Mouse (Mus musculus) adrenal gland, adult 8-10 months (tissue): ENCODE data around the gene Ntrk3. TPM values are rescaled to one million over a fixed set of nuclear protein-coding genes. Genes with fewer than 3 reads are reported as not detected.

Experiments
- DNase-seq: peaks from one replicate; pipeline ENCODE4 v3.0.0; 2022
- total RNA-seq, 4 experiments: library from RNA; stranded (reverse); gene quantifications; 2 replicates each; pipeline ENCODE4 v1.2.4; 2022

Gene Ntrk3
- total RNA-seq, 4 experiments from 2014 or later: 19.0 to 28.6 (median 26.5) TPM

GRCm38 (mm10) chr7:78440476-78440875 is 297.3 kb downstream of the Ntrk3 start:
- DNase-seq: no peak

DNA sequence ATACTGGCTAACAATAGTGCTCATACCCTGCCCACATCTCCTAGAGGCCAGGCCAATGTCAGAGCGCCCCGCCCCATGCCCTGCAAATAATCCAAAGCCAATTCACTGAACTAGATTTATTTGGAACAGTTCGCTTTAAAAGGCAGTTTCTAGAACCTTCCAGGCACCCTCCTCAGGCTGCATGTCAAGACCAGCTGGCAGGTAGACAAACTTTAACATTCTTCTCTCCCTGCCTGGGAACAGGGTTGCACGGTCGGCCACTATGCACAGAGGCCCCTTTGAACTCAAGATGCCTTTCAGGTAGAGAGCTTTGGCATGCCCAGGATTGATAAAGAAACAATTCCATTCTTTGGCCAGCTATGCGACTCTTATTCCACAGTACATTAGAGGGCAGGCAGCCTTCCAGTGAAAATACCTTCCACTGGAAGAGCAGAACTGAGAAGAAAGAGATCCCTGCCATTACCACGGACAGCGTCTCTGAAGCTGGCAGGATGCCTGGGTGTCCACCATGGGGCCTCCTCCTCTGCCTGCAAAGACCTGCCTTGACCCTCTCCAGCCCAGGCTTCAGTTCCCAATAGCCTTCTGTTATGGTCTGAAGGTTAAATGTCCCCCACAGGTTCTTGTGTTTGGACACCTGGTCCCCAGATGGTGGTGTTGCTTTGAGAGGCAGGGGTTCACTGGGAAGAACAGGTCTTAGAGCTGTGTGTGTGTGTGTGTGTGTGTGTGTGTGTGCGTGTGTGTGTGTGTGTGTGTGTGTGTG is 298.3 kb downstream of the Ntrk3 start:
- no peak for DNase-seq

DNA sequence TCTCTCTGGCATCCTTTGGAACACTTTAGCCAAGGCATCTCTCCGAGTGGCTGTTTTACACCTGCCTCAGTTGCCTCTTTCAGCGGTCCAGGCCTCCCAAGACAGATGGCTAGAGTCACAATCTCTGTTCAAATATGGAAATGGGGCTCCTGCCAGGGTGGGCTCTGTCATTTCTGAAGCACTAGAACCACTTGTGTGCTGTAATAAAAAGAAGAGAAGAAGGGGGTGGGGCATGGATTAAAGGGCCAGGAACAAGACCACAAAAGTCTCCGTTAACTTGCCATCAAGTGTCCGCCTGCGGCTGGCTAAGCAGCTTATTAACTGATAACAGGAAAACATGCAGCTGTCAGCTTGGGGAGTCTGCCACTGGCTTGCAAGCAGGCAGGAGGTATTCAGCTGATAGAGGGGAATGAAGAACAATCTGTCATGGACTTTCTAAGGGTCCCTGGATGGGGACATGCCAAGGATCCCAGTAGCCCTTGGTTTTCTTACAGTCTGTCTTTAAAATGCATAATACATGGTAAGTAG is 304.1 kb downstream of the Ntrk3 start:
- DNase-seq: no peak

DNA sequence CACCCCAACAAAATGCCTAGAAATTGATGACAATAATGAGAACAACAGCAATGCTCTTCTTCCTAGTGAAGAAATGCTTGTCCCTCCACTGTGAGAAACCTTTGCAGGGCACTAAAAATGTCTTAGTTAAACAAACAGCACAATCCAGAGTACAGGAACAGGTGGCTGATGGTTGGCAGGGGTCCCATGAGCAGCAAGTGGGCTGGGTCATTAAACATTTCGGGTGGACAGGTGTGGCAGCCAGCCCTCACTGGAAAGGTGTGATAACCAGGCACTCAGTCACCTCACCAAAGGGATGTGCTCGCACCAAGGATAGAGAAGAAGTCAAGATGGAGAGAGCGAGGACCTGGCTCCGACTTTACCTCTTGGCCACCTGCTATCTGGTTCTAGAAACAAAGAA is 306.2 kb downstream of the Ntrk3 start:
- DNase-seq: no peak

DNA sequence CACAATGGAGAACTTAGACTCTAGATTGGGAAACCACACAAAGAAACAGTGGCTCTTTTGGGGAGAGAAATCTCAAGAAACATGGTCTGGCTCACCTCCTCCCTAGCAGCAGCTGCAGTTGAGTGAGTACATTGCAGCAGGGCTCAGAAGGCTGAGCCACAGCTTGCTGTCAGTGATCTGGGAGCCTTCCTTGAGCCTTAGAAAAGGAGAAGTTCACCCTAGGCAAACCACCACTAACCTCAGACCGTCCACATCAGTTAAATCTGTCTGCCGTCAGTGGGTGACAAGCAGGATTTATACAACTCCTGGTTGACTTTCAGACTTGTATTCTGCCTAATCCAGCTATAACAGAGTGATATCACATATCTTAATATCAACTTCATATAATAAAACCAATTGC is 325.6 kb downstream of the Ntrk3 start:
- no peak for DNase-seq

DNA sequence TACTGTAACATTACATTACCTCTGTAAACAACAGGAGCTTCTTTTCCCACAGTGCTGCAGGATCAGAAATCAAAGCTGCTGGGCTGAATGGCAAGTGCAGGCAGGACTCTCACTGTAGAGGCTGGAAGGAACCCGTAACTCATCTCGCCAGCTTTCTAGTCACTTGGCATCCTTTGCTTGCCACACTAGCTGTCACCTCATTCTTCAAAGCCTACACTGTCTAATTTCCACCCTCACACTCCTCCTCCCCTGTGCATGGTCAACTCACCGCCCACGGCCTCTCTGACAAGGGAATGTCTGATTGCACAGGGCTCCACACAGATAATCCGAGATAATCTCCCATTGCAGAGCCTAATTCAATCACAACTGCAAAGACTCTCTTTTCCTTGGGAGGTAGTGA is 327.8 kb downstream of the Ntrk3 start:
- no peak for DNase-seq

DNA sequence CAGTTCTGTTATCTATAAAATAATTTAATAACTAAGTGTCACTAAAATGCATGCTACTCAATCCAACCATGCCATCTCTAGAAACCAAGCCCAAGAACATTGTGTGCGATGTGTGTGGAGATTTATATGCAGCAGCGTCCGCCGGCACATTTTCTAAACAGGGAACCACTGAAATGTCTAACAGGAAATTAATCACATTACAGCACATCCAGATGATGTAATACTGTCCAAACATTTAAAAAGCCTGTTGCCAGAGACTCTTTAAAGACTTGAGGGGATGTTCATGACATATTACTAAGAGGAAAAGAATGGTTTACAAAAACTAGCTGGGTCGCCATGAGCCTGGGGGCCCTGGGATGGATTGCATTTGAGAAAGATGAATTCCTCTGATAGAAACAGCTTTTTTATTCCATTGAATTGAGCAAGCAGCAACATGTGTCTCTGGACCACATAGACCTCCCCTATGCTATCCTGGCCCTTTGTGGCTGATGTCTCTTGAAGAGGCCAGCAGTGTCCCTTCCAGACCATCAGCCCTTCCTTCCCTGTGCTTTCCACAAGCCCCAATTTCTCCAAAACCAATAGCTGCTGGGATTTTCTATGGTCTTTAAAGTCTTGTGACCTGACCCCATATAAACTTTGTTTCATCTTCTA is 331.0 kb downstream of the Ntrk3 start:
- DNase-seq: no peak

- DNase-seq: no peak
Observed at GRCm38 (mm10) chr7:78404481-78404880, 333.3 kb downstream of the Ntrk3 start.

DNA sequence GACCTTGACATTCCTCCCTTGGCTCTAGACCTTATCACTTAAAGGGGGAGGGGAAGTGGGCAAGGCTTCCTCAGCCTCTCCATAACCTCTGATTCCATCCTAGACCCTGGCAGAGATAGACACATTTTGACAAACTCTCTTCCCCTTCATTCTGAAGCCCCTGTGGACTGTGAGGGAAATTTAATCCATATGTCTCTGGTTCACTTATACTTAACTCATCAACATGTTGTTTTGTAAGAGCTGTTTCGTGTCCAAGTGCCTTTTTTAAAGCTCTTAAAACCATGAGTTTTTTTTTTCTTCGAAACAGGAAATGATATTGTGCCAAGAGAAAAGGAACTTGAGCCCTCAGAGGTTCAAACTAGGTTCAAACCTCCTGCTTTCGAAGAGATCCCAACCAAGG is 335.3 kb downstream of the Ntrk3 start:
- DNase-seq: no peak

DNA sequence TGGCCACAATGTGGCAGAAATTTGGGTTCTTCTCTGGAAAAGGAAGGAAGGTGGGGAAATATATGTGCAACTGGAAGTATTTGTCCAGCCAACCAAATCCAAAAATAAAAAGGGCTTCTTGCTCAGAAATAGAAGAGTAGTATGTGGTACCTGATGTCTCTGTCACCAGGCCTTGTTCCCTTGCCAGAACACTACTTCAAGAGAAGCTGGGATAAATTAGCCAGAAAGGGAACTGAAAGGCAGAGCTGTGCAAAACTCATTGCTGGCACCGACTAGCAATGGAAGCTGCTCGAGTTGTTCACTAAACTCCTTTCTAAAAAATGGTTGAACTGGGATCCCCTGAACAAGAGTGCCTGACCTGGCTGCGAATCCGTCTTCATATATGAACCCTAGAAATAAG is 337.6 kb downstream of the Ntrk3 start:
- DNase-seq: no peak

DNA sequence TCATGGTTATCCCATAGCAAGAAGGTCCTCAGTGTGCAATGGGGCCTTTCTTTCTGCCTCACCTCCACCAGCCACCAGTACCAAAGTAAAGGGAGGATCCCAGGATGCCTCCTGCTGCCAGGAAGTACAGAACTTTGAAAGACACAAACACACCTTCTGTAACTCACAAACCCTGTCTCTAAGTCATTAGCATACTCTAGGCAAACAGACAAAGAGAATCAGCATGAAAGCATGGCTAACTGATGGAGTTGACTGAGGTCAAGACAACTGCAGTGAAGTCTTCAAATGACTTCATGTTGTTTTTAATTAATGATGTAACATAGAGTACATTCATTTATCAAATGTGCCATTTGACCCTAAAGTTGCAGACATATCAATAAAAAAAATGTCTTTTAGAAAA is 339.4 kb downstream of the Ntrk3 start:
- DNase-seq: no peak

DNA sequence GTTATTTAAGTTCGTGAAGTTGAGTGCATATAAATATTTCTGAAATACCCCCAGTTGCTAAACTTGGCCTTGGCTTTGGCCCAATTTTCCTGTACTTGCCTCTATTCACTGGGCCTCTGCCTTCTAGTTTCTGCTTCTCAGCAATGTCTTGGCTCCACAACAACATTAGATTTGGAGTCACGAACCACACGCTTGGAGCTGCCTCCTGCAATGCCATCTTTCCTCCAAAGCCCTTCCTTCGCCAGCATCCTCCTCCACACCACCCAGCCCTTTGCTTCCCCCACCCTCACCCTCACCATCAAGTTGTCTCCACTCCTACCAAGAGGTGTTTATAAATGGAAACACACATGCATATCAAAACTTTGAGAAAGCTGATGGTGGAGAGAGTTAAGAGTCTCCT is 340.6 kb downstream of the Ntrk3 start:
- no peak for DNase-seq

GRCm38 (mm10) chr7:78390019-78390418 is 347.8 kb downstream of the Ntrk3 start:
- no peak for DNase-seq

- DNase-seq: no peak
Observed at GRCm38 (mm10) chr7:78388101-78388500, 349.7 kb downstream of the Ntrk3 start.

GRCm38 (mm10) chr7:78385971-78386370 is 351.8 kb downstream of the Ntrk3 start:
- DNase-seq: no peak

DNA sequence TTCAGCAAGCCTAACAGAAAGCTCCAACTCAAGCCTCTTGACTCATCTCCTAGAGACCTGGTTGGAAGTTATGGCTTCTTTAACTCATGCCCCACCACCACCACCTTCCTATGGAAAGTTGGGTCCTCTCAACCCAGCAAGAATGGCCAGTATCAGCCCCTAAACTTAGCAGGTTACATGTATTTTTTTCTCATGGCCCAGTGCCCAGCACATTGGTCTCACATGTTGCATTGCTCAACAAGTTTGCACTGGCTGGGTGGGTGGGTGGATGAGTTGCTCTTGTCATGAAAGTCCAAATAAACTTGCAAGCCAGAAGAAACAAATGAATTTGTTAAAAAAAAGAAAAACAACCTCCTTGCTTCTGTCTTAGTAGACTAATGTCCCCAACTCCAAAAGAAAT is 353.7 kb downstream of the Ntrk3 start:
- DNase-seq: no peak

DNA sequence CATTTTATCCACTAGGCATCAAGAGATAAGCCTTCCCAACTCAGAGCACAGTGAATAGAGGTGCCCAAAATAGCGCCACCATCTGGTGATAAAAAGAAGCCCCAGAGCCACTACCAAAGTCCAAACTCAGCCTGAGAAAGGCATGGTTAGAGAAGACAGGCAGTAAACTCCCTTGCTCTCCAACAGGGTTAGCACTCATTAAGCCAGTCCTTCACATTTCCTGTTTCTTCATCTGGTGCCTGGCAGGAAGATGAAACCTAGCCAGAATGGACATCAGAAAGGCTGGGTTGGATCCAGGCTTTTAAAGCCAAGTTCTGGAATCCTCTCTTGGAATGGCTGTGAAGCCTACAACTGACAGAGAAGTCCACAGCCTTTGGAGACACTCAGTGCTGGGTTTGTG is 355.7 kb downstream of the Ntrk3 start:
- DNase-seq: no peak

- no peak for DNase-seq
Observed at GRCm38 (mm10) chr7:78379784-78380183, 358.0 kb downstream of the Ntrk3 start.

- no peak for DNase-seq
Observed at GRCm38 (mm10) chr7:78378306-78378705, 359.5 kb downstream of the Ntrk3 start.

DNA sequence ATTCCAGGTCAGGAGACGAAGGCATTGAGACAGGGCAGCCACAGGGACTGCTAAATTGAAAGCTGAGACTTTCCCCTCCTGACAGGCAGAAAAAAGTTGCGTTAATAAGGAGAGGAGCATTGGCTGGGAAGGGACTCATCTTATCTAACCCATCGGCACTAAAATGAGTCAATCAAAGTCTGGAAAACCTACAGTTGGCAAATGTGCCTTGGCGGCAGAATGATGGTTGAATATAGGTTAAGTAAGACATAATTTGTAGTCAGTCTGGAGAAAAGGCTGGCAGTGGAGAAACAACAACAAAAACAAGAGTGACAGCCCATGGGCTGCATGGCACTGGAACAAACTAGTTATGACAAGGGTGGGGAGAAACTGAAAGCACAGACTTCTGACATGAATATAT is 360.9 kb downstream of the Ntrk3 start:
- DNase-seq: no peak

DNA sequence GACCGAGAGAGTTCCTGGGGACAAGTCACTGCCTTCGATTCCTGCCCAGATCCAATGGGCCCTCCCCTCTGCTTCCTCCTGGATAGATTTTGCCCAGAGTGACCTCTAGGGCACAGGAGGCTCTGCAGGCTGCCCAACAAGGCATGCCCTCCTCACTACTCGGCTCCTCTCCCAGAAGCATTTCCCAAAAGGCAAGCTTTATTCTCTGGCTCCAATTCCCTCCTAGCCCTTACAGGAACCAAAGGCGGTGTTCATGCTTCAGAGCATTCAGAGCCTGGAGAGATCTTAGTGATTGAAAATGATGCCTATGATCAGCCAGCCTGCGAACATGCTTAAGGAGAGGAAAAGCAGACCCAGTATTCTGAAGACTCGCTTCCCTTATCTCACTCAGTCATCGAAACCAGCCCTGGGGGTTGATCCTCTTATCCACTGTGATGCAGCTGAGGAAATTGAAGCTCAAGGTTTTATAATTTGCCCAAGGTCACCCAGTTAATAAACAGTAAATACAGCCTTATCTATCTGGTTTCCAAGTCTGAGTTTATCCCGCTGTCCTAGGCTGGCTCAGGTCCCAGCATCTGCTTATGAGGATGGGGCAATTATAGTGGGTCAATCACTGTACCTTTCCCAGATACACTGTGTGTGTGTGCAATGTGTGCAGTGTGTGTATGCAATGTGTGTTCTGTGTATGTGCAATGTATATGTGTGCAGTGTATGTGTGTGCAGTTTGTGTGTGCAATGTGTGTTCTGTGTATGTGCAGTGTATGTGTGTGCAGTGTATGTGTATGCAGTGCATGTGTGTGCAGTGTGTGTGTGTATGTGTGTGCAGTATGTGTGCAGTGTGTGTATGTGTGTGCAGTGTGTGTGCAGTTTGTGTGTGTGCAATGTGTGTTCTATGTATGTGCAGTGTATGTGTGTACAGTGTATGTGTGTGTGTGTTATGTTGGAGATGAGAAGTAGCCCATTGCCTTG is 376.2 kb downstream of the Ntrk3 start:
- peak; percentile 5 for DNase-seq

GRCm38 (mm10) chr7:78347464-78347863 is 390.3 kb downstream of the Ntrk3 start:
- DNase-seq: no peak

GRCm38 (mm10) chr7:78333422-78333821 is 404.4 kb downstream of the Ntrk3 start:
- no peak for DNase-seq
